Mouse (Mus musculus) G1E-ER4 (cell line): ENCODE data around the gene Foxn3. TPM values are rescaled to one million over a fixed set of nuclear protein-coding genes. Genes with fewer than 3 reads are reported as not detected.

Experiments
- GATA1 ChIP-seq: IDR thresholded peaks from one replicate; pipeline ENCODE4 v1.8.0; 2012; ENCODE audit warnings: low read length, inconsistent platforms
- polyA plus RNA-seq: library from polyadenylated mRNA; stranded (reverse); fragments of >175 nt; gene quantifications from 2 replicates; pipeline ENCODE4 v1.2.3, GENCODE M21; 2012

Gene Foxn3
- polyA plus RNA-seq, 1 experiment, result 14.0 TPM

GRCm38 (mm10) chr12:99233386-99233785, 330.0 kb downstream of the Foxn3 start:
- no peak for TF ChIP-seq GATA1

- TF ChIP-seq GATA1, result no peak
Observed at GRCm38 (mm10) chr12:99232478-99232877, 330.9 kb downstream of the Foxn3 start.

GRCm38 (mm10) chr12:99231321-99231720, 332.1 kb downstream of the Foxn3 start:
- TF ChIP-seq GATA1, result no peak

GRCm38 (mm10) chr12:99230783-99231048, 332.7 kb downstream of the Foxn3 start:
- no peak for TF ChIP-seq GATA1

- TF ChIP-seq GATA1, result no peak
Observed at GRCm38 (mm10) chr12:99229973-99230782, 333.2 kb downstream of the Foxn3 start.

- no peak for TF ChIP-seq GATA1
Observed at GRCm38 (mm10) chr12:99227313-99227952, 335.9 kb downstream of the Foxn3 start.

- no peak for TF ChIP-seq GATA1
Observed at GRCm38 (mm10) chr12:99224863-99225603, 338.3 kb downstream of the Foxn3 start.

GRCm38 (mm10) chr12:99221087-99221846, 342.1 kb downstream of the Foxn3 start:
- no peak for TF ChIP-seq GATA1

GRCm38 (mm10) chr12:99220333-99220732, 343.0 kb downstream of the Foxn3 start:
- no peak for TF ChIP-seq GATA1

GRCm38 (mm10) chr12:99219812-99220211, 343.6 kb downstream of the Foxn3 start:
- TF ChIP-seq GATA1, result no peak

- TF ChIP-seq GATA1, result no peak
Observed at GRCm38 (mm10) chr12:99217145-99217698, 346.2 kb downstream of the Foxn3 start.

GRCm38 (mm10) chr12:99216341-99216761, 347.0 kb downstream of the Foxn3 start:
- TF ChIP-seq GATA1, result no peak

GRCm38 (mm10) chr12:99215521-99216255, 347.7 kb downstream of the Foxn3 start:
- no peak for TF ChIP-seq GATA1

GRCm38 (mm10) chr12:99214098-99214497, 349.3 kb downstream of the Foxn3 start:
- no peak for TF ChIP-seq GATA1

- no peak for TF ChIP-seq GATA1
Observed at GRCm38 (mm10) chr12:99213218-99213617, 350.2 kb downstream of the Foxn3 start.

- TF ChIP-seq GATA1, result no peak
Observed at GRCm38 (mm10) chr12:99209801-99210200, 353.6 kb downstream of the Foxn3 start.
